Mouse (Mus musculus): ENCODE data around the gene Gstm1.
"Not testable (repeated sequence)": the region's sequence is repeated elsewhere in the genome, so short reads cannot be mapped to it uniquely, and the experiment has no call there.

Gstm1 gene

GRCm38 (mm10) chr3:108016468-108016867 is 1.3 kb downstream of the Gstm1 start:
- not testable (repeated sequence) for DNase-seq (ENCODE audit: low read depth)

GRCm38 (mm10) chr3:108014974-108015346 is 2.8 kb downstream of the Gstm1 start:
- no peak for DNase-seq (ENCODE audit: low read depth)

GRCm38 (mm10) chr3:108014098-108014973 is 3.4 kb downstream of the Gstm1 start:
- DNase-seq (ENCODE audit: low read depth), result peak; percentile 66

GRCm38 (mm10) chr3:108013331-108013871 is 4.4 kb downstream of the Gstm1 start:
- DNase-seq (ENCODE audit: low read depth), result peak; percentile 97

DNA sequence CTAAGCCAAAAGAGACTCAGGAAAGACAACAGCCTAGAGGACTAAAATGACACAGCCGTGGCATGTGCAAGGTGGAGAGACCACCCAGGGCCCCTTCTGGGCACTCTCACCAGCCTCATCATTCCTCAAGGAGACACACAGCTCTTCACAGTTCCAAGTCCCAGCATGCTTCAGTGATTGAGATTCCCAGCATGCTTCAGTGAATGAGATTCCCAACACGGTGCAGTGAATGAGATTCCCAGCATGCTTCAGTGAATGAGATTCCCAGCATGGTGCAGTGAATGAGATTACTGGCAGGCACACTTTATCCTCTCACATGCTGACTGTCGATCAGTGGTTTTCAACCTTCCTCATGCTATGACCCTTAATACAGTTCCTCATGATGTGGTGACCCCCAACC is 6.2 kb downstream of the Gstm1 start:
- no peak for DNase-seq (ENCODE audit: low read depth)

- DNase-seq (ENCODE audit: low read depth), result peak; percentile 35
These were observed 7.5 kb downstream of the Gstm1 start for GRCm38 (mm10) chr3:108010286-108010685.

GRCm38 (mm10) chr3:108002021-108002420 is 15.8 kb downstream of the Gstm1 start:
- no peak for DNase-seq (ENCODE audit: low read depth)

GRCm38 (mm10) chr3:107999491-107999890 is 18.3 kb downstream of the Gstm1 start:
- no peak for DNase-seq (ENCODE audit: low read depth)

- no peak for DNase-seq (ENCODE audit: low read depth)
These were observed 19.2 kb downstream of the Gstm1 start for GRCm38 (mm10) chr3:107998591-107998990.

DNA sequence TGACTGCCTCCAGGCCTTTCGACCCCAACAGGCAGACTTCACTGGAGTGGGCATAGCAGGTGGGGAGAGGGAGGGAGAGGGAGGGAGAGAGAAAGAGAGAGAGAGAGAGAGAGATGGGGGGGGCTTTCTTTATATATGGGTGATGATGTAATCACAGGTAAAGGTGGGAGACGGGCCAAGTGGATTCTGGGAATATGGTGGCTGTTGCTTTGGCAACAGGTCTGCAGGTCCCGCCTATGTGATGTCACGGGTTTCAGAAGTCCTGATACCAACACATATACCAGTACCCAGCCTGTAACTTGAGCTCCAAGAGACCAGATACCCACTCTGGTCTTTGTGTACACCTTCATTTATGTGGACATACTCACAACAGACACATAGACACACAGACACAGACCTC is 21.2 kb downstream of the Gstm1 start:
- no peak for DNase-seq (ENCODE audit: low read depth)

DNA sequence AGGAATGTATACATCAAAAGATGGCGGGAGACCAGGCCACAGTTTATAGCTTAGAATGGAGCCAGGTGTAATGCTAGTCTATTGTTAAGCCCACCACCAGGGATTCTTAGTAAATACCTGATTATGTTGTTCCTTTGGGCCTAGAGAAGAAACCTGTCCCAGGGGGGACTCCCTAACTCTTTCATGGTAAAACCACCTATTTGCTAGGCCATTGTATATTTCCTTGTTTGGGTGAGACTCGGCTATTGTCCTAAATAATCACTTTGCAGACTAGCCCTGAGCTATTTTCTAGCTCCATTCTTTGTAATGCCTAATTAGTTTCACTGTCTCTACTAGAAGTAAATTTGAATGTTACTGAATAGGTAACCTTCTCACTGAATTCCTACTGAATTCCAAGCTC is 21.8 kb downstream of the Gstm1 start:
- DNase-seq (ENCODE audit: low read depth), result not testable (repeated sequence)

DNA sequence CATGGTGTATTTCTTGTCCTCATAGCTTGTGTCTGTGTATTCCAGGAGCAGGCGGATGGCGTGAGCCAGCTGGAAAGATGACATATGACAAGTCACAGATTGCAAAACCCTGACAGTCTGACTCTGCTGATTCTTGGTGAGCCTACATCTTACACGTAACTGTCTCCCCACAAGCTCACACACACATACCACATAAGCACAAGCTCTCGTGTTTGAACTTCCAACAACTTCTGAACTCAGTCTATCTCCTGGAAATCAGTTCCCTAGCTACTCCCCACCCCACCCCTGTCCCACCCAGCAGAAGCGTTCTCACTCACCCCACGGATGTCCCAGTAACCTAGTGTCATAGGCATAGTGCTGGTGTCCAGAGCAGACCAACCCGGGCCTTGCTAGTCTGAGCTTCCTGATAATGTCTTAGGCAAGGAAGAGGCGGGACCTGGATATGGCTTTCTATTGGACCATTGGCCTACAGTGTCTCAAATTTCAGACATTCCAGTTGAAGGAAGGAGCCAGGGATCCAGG is 31.7 kb downstream of the Gstm1 start, which contains the start of gene Gstm2:
TSS of gene Gstm2 (minus strand) at position 413 of the 522 bp plus-strand sequence.
- DNase-seq (ENCODE audit: low read depth), result peak; percentile 67

- DNase-seq (ENCODE audit: low read depth), result not testable (repeated sequence)
These were observed 32.6 kb downstream of the Gstm1 start for GRCm38 (mm10) chr3:107985141-107985540.

DNA sequence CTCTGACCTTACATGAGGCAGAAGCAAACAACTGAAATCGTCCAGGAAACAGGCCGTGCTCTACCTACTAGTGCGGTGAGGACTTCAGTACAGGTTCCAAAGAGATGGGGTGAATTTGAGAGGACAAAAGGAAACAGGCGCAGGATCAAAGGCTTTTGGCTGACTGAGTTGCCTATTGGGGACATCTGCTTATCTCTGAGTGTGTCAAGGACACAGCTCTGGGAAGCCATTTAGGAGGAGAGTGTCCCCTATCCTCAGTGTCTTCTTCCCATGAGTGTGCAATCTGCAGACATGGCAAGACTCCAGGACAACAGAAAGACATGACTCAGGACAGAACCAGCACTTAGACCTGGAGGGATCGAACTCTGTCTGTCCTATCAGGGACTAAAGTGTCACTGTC is 33.3 kb downstream of the Gstm1 start:
- DNase-seq (ENCODE audit: low read depth), result no peak

GRCm38 (mm10) chr3:107983771-107984170 is 34.0 kb downstream of the Gstm1 start:
- DNase-seq (ENCODE audit: low read depth), result no peak

GRCm38 (mm10) chr3:107982726-107983125 is 35.0 kb downstream of the Gstm1 start:
- DNase-seq (ENCODE audit: low read depth), result no peak

GRCm38 (mm10) chr3:107981261-107981660 is 36.5 kb downstream of the Gstm1 start:
- DNase-seq (ENCODE audit: low read depth), result no peak

DNA sequence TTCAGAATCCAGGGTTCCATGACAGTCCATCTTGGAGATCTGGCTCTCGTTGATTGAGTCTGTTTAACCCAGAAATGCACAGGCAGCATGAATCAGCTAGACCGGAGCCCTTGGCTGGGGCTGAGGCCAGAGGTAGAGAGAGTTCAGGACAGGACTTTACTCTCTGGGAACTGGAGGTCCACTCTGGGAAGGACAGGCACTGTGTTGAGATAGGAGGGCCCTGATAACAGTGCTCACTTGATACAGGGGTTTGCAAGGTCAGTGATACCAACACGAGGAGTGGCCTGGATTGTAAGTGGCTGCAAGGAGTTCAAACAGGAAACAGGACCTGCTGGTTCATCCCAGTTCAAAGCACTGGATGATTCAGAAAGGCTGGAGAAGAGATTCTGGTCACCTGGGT is 40.1 kb downstream of the Gstm1 start:
- DNase-seq (ENCODE audit: low read depth), result no peak

GRCm38 (mm10) chr3:107974237-107974636 is 43.5 kb downstream of the Gstm1 start:
- no peak for DNase-seq (ENCODE audit: low read depth)

GRCm38 (mm10) chr3:107972070-107972469 is 45.7 kb downstream of the Gstm1 start:
- DNase-seq (ENCODE audit: low read depth), result no peak

DNA sequence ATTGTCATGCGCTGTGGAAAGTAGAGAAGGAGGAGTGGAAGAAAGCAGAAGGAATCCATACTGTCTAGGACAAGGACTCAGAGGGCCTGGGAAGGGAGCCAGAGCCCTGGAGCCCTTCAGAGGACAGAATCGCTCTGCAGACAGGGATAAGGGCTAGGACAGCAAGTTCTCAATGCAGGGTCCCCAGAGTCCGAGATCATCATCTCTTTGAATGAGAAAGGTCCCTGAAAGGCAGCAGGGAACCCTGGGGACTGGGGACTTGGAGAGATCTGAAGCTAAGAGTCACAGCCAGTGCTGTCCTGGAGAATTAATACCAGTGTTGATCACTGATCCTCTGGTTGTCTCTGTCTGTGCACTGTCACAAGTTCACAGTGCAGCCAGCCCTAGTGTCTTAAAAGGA is 46.7 kb downstream of the Gstm1 start:
- not testable (repeated sequence) for DNase-seq (ENCODE audit: low read depth)

- no peak for DNase-seq (ENCODE audit: low read depth)
These were observed 48.9 kb downstream of the Gstm1 start, which contains the start of gene Gstm3 for GRCm38 (mm10) chr3:107968724-107969395. Gene Gstm3 (minus strand): TSS chr3:107969283.

DNA sequence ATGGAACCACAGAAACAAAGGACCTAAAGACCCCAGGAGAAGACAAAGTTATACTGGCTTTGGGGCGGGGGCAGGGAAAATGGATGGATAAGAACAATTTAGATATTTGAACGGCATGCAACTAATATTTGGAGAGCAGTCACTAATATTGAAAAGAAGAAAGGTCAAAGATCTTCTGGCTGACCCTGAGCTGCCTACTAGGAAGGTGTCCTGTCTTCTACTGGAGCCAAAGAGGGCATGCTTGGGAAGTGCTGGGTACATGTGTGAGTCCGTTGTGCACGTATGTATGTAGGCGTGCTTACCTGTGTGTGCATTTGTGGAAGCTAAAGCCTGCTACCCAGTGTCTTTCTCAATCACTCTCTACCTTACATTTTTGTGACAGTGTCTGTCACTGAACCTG is 51.1 kb downstream of the Gstm1 start:
- no peak for DNase-seq (ENCODE audit: low read depth)

Measured in NIH3T3 (cell line).